Mouse (Mus musculus): ENCODE measurements around the gene Tgm6.
A peak's percentile ranks its signal among the peaks of the same experiment; 100 is the strongest.

Tgm6 gene

GRCm38 (mm10) chr2:130178706-130179506 is 66.7 kb downstream of the Tgm6 start, which contains the start of gene Snrpb:
Gene Snrpb, minus strand, starts transcription at chr2:130179403.
- peak; percentile 80 for DNase-seq

DNA sequence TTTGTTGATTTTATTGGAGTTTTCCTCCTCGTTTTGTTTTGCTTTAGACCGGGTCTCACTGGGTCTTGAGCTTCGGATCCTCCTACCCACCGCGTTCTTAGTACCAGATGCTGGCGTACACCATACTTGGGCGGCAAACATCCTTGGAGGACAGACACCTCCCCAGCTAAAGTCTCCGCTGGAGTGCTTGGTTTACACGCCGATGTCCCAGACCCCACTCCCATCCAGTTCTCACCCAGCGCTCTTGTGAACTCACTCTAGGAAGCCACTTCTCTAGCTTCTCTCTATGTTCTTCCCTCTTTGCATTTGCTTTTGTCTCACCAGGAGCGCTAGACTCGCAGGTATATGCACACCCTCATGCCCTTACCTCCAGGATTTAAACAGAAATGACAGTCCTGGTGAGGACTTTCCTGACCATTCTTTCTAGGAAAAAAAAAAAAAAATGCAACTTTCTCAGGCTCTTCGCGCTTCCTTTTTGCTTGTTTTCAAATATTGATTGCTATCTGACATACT is 67.3 kb downstream of the Tgm6 start:
- no peak for DNase-seq

DNA sequence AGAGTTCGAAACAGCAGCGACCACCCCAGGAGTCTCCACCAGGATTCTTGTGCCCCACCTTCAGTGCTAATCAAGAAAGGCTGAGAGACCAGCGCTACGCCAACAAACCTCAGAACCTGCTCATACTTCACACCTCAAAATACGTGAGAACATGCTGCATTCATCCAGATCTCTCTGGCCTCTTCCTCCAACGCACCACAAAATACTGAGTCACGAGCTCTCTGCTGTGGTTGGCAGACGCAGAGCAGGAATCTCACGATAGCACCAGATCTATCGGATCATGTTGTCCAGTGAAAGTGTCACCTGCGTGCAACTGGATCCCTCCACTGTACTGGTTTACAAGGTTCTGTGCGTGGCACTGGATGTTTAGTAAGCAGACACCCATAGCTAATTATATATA is 76.2 kb downstream of the Tgm6 start:
- no peak for DNase-seq

DNA sequence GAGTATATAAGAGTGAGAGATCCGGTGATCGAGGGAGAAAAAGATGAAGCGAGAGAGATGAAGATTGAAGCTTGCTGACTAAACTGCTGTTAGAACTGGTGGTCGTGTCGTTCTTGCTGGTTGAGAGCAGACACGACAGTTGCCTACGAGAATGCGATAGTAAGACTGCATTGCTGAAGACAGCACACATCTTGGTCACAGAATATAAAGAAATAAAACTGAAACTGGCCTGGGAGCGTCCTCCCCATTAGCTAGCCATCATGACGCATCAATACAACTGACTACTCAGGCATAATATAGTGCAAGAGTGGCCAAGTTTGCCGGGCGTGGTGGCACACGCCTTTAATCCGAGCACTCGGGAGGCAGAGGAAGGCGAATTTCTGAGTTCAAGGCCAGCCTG is 82.7 kb downstream of the Tgm6 start, which contains the start of gene Tmc2:
Gene Tmc2 (plus strand): TSS at position 301 of the 400 bp plus-strand sequence.
- no peak for DNase-seq

GRCm38 (mm10) chr2:130200961-130201360 is 88.7 kb downstream of the Tgm6 start:
- DNase-seq: no peak

Measured in thymus, postnatal 25 days (tissue).